Mouse (Mus musculus) embryo, embryonic 11 days (tissue): ENCODE measurements around the gene Gm20605.
"Not testable (repeated sequence)": the region's sequence is repeated elsewhere in the genome, so short reads cannot be mapped to it uniquely, and the experiment has no call there.

Experiments used
- DNase-seq: peaks from one replicate; pipeline ENCODE4 v3.0.0-alpha.2; 2015

The Gm20605 gene

GRCm38 (mm10) chr5:137613550-137613949 is 15.4 kb upstream of the Gm20605 start, which contains the start of gene Pcolce:
TSS of gene Pcolce (minus strand) at chr5:137613784.
- no peak for DNase-seq

GRCm38 (mm10) chr5:137614921-137615320 is 14.1 kb upstream of the Gm20605 start:
- not testable (repeated sequence) for DNase-seq

DNA sequence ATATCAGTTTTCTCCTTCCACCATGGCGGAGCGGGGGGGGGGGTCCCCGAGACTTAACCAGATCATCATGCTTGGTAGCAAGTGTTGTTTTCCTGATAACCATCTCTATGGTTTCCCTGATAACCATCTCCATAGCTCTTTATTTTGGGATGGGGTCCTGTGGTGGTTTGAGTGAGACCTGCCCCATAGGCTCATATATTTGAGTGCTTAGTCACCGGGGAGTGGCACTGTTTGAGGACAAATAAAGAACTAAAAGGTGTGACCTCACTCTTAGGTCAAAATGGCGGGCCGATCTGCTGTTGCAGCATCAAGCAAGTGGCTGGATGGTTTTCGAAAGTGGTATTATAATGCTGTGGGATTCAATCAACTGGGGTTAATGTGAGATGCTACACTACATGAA is 13.6 kb upstream of the Gm20605 start:
- no peak for DNase-seq

DNA sequence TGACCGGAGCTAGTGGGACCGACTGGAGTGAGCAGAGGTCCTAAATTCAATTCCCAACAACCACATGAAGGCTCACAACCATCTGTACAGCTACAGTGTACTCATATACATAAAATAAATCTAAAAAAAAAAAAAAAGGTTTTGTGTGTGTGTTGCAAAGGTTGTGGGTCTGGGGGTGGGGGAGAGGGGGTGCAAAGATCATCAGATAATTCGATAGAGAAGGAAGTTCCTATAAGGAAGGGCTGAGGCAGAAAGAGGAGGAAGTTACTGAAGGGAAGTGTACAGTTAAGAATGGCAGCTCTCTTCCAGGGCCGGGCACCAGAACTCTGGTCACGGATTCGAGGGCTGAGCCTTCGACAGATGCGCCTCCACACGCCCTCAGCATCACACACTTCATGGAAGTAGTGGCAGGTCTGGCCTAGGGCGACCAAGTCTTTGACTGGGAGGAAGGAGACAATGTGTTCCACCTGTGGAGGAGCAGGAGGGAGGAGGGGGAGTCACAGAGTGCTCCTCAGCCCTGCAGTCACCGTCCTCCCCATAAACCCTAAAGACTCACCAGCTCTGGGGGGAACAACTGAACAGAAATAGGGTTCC is 4.9 kb upstream of the Gm20605 start:
- no peak for DNase-seq

GRCm38 (mm10) chr5:137627991-137628390 is 984 bp upstream of the Gm20605 start:
- no peak for DNase-seq

DNA sequence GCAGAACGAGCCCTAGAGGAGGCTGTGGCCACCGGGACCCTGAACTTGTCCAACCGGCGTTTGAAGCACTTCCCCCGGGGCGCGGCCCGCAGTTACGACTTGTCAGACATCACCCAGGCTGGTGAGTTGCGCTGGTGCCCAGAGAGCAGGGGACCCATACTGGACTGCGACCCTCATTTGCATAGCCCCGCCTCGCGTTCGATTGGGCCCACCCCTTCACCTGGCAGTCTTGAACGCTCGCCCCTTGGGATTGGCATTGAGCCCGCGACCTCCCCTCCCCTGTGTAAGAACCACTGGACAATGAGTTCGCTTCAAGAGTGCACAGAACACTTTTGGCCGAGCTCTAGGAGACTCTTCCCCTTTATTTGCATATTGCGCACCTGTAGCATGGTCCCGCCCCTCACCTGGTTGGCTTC is 339 bp downstream of the Gm20605 start:
- DNase-seq, result peak; percentile 82

DNA sequence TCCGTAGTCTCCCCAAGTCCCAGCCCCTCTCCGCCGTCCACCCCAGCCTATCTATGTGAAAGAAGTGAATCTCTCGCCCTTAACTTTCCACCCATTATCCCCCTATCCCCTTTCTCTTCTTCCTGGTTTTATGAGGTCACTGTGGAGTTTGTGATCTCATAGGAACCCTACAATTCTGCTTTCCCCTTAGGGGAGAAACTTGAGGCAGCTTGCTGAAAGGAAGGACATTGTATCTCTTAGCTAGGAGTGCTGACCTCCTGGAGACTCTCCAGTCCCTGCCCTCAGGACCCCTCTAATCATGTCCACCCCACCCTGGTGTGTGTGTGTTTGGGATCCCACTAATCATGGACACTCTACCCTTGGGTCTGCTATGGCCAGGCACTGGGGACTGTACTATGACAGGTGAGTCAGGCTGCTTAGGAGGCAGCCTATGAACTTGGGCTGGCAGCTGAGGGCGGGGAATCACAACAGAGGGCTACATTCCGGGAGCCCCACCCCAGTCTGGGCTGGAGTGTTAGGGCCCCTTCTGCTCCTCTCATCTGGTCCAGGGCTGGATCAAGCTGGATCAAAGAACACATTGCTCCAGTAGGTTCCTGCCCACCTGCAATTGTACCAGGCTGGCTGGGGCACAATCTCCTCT is 1.1 kb downstream of the Gm20605 start:
- no peak for DNase-seq

DNA sequence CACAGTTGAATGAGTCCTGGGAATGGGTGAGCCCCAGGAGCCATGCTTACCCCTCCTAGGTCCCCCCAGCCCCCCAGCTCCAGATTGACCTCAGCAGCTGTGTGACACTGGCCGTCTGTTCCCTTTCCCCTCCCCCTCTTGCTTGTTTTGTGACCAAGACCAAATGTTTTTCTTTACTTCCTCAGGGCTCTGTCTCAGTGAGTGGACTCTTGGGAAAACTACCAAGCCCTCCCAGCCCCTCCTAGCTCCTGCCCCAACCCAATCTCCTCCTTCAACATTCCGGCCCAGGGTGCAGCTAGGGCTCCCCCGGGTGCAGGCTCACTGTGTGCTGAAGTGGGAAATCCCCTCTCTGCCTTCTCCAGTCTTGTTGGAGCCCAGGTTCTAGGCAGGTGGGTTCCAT is 1.6 kb downstream of the Gm20605 start:
- no peak for DNase-seq

DNA sequence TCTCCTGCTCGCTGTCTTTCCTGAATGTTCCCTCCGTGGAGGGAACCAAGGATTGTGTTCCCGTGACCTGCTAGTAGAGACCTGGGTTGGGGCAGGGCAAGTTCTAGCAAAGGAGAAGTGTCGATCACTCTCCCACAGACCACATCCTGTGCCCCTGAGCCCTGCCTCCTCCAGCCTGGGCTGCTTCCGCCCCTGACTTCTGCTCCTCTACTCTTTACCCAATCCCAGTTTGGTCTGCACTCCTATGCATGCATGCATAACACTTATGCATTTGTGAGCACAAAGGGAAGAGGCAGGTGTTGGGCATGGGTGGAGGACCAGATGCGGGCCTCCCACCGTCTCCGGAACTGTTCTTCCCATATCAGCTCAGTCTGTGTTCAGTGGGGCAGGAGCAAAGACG is 2.2 kb downstream of the Gm20605 start:
- DNase-seq, result no peak

DNA sequence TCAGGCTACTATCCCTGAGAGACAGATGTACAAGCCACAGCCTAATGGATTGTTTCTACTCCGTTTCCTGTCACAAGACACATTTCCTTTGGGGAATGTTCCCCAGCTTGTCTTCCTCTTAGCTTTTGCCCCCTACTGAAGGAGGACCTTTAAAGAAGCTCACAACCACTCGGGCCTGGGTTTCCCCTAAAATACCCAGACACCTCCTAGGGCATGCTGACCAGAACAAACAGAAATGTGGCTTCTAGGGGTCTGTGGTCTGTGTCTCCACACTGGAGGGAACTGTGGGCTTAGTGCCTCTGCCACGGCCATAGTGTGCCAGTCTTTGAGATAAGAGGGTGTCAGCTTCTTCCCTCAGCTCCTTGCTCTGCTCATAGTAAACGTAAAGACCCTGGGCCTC is 2.6 kb downstream of the Gm20605 start:
- DNase-seq, result no peak

DNA sequence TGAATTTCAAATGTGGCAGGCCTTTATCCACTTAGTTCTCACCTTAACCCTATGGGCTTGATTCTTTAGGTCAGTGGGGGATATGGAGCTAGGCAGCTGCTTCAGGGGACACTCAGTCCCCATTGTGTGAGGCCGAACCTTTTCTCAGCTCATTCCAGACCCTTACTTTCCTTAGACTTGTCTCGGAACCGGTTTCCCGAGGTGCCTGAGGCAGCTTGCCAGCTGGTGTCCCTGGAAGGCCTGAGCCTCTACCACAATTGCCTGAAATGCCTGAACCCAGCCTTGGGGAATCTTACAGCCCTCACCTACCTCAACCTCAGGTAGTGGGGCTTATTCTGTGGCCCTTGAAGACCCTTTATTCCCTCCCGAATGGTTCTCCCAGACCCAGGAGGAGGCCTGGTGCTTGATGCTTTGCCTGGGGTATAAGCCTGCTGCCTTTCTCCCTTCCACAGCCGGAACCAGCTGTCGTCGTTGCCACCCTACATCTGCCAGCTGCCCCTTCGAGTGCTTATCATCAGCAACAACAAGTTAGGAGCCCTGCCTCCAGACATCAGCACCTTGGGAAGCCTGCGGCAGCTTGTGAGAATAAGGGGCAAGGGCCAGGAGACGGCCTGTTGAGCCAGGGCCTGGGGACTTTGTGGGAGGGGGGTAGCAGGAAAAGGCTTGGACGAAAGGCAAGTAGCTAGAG is 4.6 kb downstream of the Gm20605 start:
- DNase-seq, result no peak

- DNase-seq, result no peak
Observed at GRCm38 (mm10) chr5:137639472-137639871, 10.5 kb downstream of the Gm20605 start.

DNA sequence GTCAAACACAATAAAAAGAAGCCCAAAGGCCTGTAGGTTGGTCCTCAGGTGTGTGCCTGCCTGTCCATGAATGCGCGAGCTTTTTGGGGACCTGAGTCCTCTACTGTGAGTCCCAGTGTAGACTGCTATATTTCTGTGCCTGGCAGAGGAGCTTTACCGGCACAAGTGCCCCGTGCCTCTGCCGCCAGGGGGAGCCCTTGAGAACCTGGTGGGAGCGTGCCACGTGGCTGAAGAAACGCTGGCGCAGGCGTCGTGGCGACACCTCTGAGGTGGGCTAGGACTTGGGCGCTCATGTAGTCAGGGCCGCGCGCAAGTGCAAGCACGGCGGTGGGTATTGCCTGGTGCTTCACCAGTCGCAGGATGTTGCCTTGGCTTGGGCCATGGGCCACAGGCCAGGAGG is 12.1 kb downstream of the Gm20605 start, which contains the start of gene Sap25:
Sap25 (plus strand) TSS at position 281 of the 400 bp plus-strand sequence.
- DNase-seq, result no peak

- DNase-seq, result no peak
Observed at GRCm38 (mm10) chr5:137642886-137643285, 13.9 kb downstream of the Gm20605 start.

GRCm38 (mm10) chr5:137644484-137644883 is 15.5 kb downstream of the Gm20605 start:
- DNase-seq, result no peak

GRCm38 (mm10) chr5:137645091-137645651 is 16.2 kb downstream of the Gm20605 start:
- peak; percentile 45 for DNase-seq

GRCm38 (mm10) chr5:137645652-137646091 is 16.7 kb downstream of the Gm20605 start, which contains the start of gene Irs3:
TSS of gene Irs3 (minus strand) at chr5:137645714.
- DNase-seq, result peak; percentile 41

- no peak for DNase-seq
Observed at GRCm38 (mm10) chr5:137647827-137648601, 19.0 kb downstream of the Gm20605 start.

GRCm38 (mm10) chr5:137649251-137649650 is 20.3 kb downstream of the Gm20605 start:
- no peak for DNase-seq

DNA sequence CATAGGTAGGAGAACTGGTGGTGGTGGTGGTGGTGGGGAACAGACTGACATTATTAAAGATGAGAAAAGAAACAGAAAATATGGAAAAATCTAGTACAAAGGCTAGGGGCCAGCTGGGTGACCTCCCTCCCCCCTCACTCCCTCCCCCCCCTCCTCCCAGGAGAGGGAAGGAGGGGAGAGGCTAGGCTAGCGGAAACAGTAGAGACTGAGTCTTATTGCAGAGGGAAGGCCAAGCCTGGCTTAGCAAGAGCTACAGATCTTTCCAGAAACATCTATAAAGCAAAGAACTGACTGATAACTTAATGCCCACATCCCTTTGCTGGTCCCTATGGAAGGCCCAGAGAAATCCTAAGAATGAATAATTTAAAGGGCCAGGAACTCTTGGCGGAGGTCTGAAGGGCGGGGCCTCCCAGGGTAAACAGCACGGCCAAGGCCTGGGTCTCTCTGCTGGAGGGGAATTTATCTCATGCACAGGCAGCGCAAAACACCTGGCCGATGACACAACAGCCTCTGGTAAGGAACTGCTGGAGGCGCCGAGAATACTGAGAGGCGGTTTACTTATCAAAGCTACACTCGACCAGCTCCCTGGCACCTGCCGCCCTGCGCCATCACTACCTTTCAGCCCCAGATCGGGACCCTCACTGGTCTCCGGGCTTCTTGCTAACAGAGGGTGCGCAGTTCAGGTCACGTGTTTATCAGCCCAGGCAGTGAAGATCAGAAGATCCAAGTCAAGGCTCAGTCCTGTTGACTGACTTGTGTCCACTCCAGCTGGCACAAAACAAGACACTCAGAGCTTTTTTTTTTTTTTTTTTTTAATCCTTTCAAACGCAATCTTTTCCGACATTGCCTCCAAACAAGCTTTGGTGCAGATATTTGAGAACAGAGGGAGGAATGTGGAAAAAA is 20.9 kb downstream of the Gm20605 start:
- no peak for DNase-seq

- DNase-seq, result peak; percentile 81
Observed at GRCm38 (mm10) chr5:137652474-137652873, 23.5 kb downstream of the Gm20605 start.

- DNase-seq, result no peak
Observed at GRCm38 (mm10) chr5:137653366-137653765, 24.4 kb downstream of the Gm20605 start.
